Mouse (Mus musculus) liver, postnatal 0 days (tissue): ENCODE measurements around the gene B430306N03Rik. TPM values are rescaled to one million over a fixed set of nuclear protein-coding genes. Genes with fewer than 3 reads are reported as not detected.

Experiments
- ATAC-seq: fragments of 200-750 bp; cut with Nextera tagmentation; 2 replicates; pipeline ENCODE4 v1.8.0; 2017; ENCODE audit warnings: mild to moderate bottlenecking, moderate library complexity
- DNase-seq: peaks from one replicate; pipeline ENCODE4 v3.0.0-alpha.2; 2016
- H3K27ac ChIP-seq: fragments of 300-500 bp; sonication (generic); 2 replicates; pipeline ENCODE4 v1.5.1; 2014; ENCODE audit warnings: antibody characterized with exemption, moderate library complexity, mild to moderate bottlenecking, low read depth
- H3K27me3 ChIP-seq: fragments of 300-500 bp; sonication (generic); 2 replicates; pipeline ENCODE4 v1.6.1; 2014; ENCODE audit warnings: low read length, control low read depth, mixed read lengths; ENCODE audit not compliant: insufficient read depth
- H3K36me3 ChIP-seq: fragments of 300-500 bp; sonication (generic); replicated peaks from 2 replicates; pipeline ENCODE4 v1.6.1; 2014; ENCODE audit warnings: mild to moderate bottlenecking, control low read depth, low read length, moderate library complexity, mixed read lengths; ENCODE audit not compliant: insufficient read depth
- H3K4me1 ChIP-seq: fragments of 300-500 bp; sonication (generic); 2 replicates; pipeline ENCODE4 v1.6.1; 2014; ENCODE audit warnings: antibody characterized with exemption, mild to moderate bottlenecking, control low read depth; ENCODE audit not compliant: insufficient read depth
- H3K4me2 ChIP-seq: fragments of 300-500 bp; sonication (generic); 2 replicates; pipeline ENCODE4 v1.6.1; 2014; ENCODE audit warnings: low read depth, mild to moderate bottlenecking, low read length, moderate library complexity, mixed read lengths
- H3K4me3 ChIP-seq: fragments of 300-500 bp; sonication (generic); 2 replicates; pipeline ENCODE4 v1.5.1; 2014; ENCODE audit warnings: low read depth, low read length
- H3K9ac ChIP-seq: fragments of 300-500 bp; sonication (generic); replicated peaks from 2 replicates; pipeline ENCODE4 v1.6.1; 2014; ENCODE audit warnings: mild to moderate bottlenecking, moderate library complexity
- H3K9me3 ChIP-seq: fragments of 300-500 bp; sonication (generic); 2 replicates; pipeline ENCODE4 v1.6.1; 2016; ENCODE audit warnings: mild to moderate bottlenecking, control low read depth, low read length, mixed read lengths
- CTCF ChIP-seq: sonication (generic); IDR thresholded peaks from 2 replicates; pipeline ENCODE4 v1.5.1; 2016; ENCODE audit warnings: antibody characterized with exemption, low read depth
- EP300 ChIP-seq: IDR thresholded peaks from 2 replicates; pipeline ENCODE4 v1.6.1; 2016; ENCODE audit warnings: antibody characterized with exemption, low read depth, mild to moderate bottlenecking
- WGBS: fragments of 180-500 bp; shearing (Covaris S2); extraction: QIAGEN DNeasy Blood & Tissue Kit; methylation state at CpG from one replicate; pipeline ENCODE4 v1.1.7; 2014; ENCODE audit not compliant: insufficient replicate concordance; 5-methylcytosine and 5-hydroxymethylcytosine counted together
- polyA plus RNA-seq: library from polyadenylated mRNA; unstranded; fragments of >200 nt; fragmentation: Nextera tagmentation; extraction: Ambion mirVana; gene quantifications from 2 replicates; pipeline ENCODE4 v1.2.1, GENCODE M21; 2015

Gene B430306N03Rik
- polyA plus RNA-seq, 1 experiment from 2014 or later, result 4.7 TPM

- no peak for ATAC-seq
- no peak overlapping the region for H3K27ac ChIP-seq
- no peaks in the 10 kb centered on the region for H3K27me3 ChIP-seq
- H3K4me2 ChIP-seq, result no peak overlapping the region
- peaks cover 18% of the 10 kb centered on the region for H3K4me1 ChIP-seq
- H3K4me3 ChIP-seq, result no peak overlapping the region
- TF ChIP-seq CTCF (no peak), EP300 (no peak)
- no peak for DNase-seq
- WGBS, result 69% methylated on average over 2 of the region's 2 CpGs
- H3K36me3 ChIP-seq, result no peaks in the 10 kb centered on the region; the same call in 1 of the 2 replicates
- no peak overlapping the region for H3K9ac ChIP-seq
- H3K9me3 ChIP-seq, result no peaks in the 10 kb centered on the region
These were observed 5.3 kb downstream of the B430306N03Rik start for GRCm38 (mm10) chr17:48321279-48321678.

GRCm38 (mm10) chr17:48323236-48323635, 7.3 kb downstream of the B430306N03Rik start:
- DNase-seq (no peak), ATAC-seq (no peak)
- no peak for TF ChIP-seq CTCF
- TF ChIP-seq EP300, result no peak
- Histone ChIP-seq H3K4me3 (no peak overlapping the region), H3K4me2 (no peak overlapping the region), H3K9me3 (no peaks in the 10 kb centered on the region), H3K36me3 (no peaks in the 10 kb centered on the region; the same call in 1 of the 2 replicates), H3K27me3 (no peaks in the 10 kb centered on the region), H3K27ac (peak overlapping the region; percentile 74; the same call in 1 of the 2 replicates), H3K4me1 (peaks cover 18% of the 10 kb centered on the region), H3K9ac (no peak overlapping the region)
- WGBS, result 65% methylated on average over 3 of the region's 3 CpGs

GRCm38 (mm10) chr17:48324258-48324657, 8.3 kb downstream of the B430306N03Rik start:
- WGBS, result 43% methylated on average over 5 of the region's 5 CpGs
- DNase-seq, result peak; percentile 57
- ATAC-seq, result peak; percentile 70
- no peaks in the 10 kb centered on the region for H3K9me3 ChIP-seq
- no peaks in the 10 kb centered on the region; the same call in 1 of the 2 replicates for H3K36me3 ChIP-seq
- no peak overlapping the region for H3K9ac ChIP-seq
- no peaks in the 10 kb centered on the region for H3K27me3 ChIP-seq
- peak overlapping the region; percentile 74 for H3K27ac ChIP-seq
- peaks cover 18% of the 10 kb centered on the region for H3K4me1 ChIP-seq
- TF ChIP-seq CTCF (no peak), EP300 (peak; percentile 41; the same call in 1 of the 2 replicates)
- no peak overlapping the region for H3K4me3 ChIP-seq
- H3K4me2 ChIP-seq, result 0 out of 2 replicates have a peak overlapping the region, but pooled peaks have one; percentile 4

GRCm38 (mm10) chr17:48325093-48325492, 9.2 kb downstream of the B430306N03Rik start:
- Histone ChIP-seq H3K27me3 (no peaks in the 10 kb centered on the region), H3K27ac (peak overlapping the region; percentile 51; the same call in 1 of the 2 replicates), H3K9ac (no peak overlapping the region), H3K36me3 (no peaks in the 10 kb centered on the region), H3K4me2 (peak overlapping the region; percentile 22; the same call in 1 of the 2 replicates), H3K9me3 (no peaks in the 10 kb centered on the region), H3K4me1 (peaks cover 17% of the 10 kb centered on the region), H3K4me3 (no peak overlapping the region)
- WGBS, result 85% methylated on average over 6 of the region's 6 CpGs
- DNase-seq, result no peak
- ATAC-seq, result no peak
- TF ChIP-seq EP300 (no peak), CTCF (no peak)

GRCm38 (mm10) chr17:48325638-48326037, 9.7 kb downstream of the B430306N03Rik start:
- no peak overlapping the region for H3K27ac ChIP-seq
- H3K27me3 ChIP-seq, result no peaks in the 10 kb centered on the region
- no peaks in the 10 kb centered on the region for H3K36me3 ChIP-seq
- H3K4me2 ChIP-seq, result no peak overlapping the region
- peaks cover 12% of the 10 kb centered on the region; the same call in 1 of the 2 replicates for H3K4me1 ChIP-seq
- DNase-seq (no peak), ATAC-seq (peak; percentile 10; the same call in 1 of the 2 replicates)
- H3K4me3 ChIP-seq, result no peak overlapping the region
- TF ChIP-seq CTCF (no peak), EP300 (no peak)
- no peak overlapping the region for H3K9ac ChIP-seq
- H3K9me3 ChIP-seq, result no peaks in the 10 kb centered on the region
- 63% methylated on average over 11 of the region's 11 CpGs for WGBS

- WGBS, result 79% methylated on average over 4 of the region's 4 CpGs
- Histone ChIP-seq H3K36me3 (no peaks in the 10 kb centered on the region), H3K4me1 (peaks cover 12% of the 10 kb centered on the region; the same call in 1 of the 2 replicates), H3K27ac (no peak overlapping the region), H3K4me2 (no peak overlapping the region), H3K4me3 (no peak overlapping the region), H3K9me3 (no peaks in the 10 kb centered on the region), H3K9ac (no peak overlapping the region), H3K27me3 (no peaks in the 10 kb centered on the region)
- ATAC-seq (no peak), DNase-seq (no peak)
- no peak for TF ChIP-seq EP300
- TF ChIP-seq CTCF, result no peak
These were observed 10.7 kb downstream of the B430306N03Rik start for GRCm38 (mm10) chr17:48326656-48327055.

- Histone ChIP-seq H3K27ac (no peak overlapping the region), H3K27me3 (no peaks in the 10 kb centered on the region), H3K9ac (no peak overlapping the region), H3K4me3 (no peak overlapping the region), H3K4me1 (no peaks in the 10 kb centered on the region; the same call in 1 of the 2 replicates), H3K36me3 (no peaks in the 10 kb centered on the region), H3K4me2 (no peak overlapping the region), H3K9me3 (no peaks in the 10 kb centered on the region)
- TF ChIP-seq CTCF (no peak), EP300 (no peak)
- 70% methylated on average over 2 of the region's 2 CpGs for WGBS
- no peak for ATAC-seq
- DNase-seq, result no peak
These were observed 16.6 kb downstream of the B430306N03Rik start for GRCm38 (mm10) chr17:48332524-48332923.
